Mouse (Mus musculus): Measurements from ENCODE around the gene 1700001C02Rik. TPM values are rescaled to one million over a fixed set of nuclear protein-coding genes. Genes with fewer than 3 reads are reported as not detected.

The 1700001C02Rik gene
- polyA plus RNA-seq, 1 experiment from 2014 or later, result 3.3 TPM

- H3K9me3 ChIP-seq (ENCODE audit: control insufficient read depth, low read length), result no peaks in the 10 kb centered on the region
- H3K4me1 ChIP-seq (replicated peaks; ENCODE audit: control insufficient read depth, insufficient read depth, low read length), result no peaks in the 10 kb centered on the region
- no peak overlapping the region for H3K4me3 ChIP-seq (replicated peaks; ENCODE audit: low read length)
- WGBS, result 73% methylated on average over 5 of the region's 5 CpGs
- H3K9ac ChIP-seq, result no peak overlapping the region
- no peak overlapping the region for H3K4me2 ChIP-seq (replicated peaks)
- ATAC-seq (ENCODE audit: low FRiP score) (no peak), DNase-seq (ENCODE audit: low spot score) (no peak)
- no peaks in the 10 kb centered on the region for H3K36me3 ChIP-seq (replicated peaks; ENCODE audit: control insufficient read depth, insufficient read depth)
- H3K27ac ChIP-seq, result no peak overlapping the region
- H3K27me3 ChIP-seq (ENCODE audit: control insufficient read depth, insufficient read depth, low read length), result no peaks in the 10 kb centered on the region
Observed at GRCm38 (mm10) chr5:30527129-30527528, 61.3 kb downstream of the 1700001C02Rik start.

DNA sequence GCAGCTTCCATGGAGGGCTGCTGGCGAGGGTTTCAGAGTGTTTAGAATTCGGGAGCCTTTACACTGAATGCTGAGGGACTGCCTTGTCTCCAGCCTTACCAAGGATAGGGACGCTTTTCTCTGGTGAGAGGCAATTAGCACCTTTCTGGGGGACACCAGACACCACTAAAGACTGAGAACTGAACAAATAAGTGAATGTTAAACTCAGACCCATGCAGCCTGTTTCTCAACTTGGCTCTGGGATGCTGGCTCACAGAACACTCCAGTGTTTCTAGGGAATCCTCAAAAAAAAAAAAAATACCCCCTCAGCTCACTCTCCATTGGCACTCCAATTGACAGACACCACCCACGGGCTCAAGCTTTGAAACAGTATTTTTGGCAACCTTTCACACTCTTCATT lies 63.1 kb downstream of the 1700001C02Rik start:
- no peak overlapping the region for H3K4me3 ChIP-seq (replicated peaks; ENCODE audit: low read length)
- H3K27me3 ChIP-seq (ENCODE audit: control insufficient read depth, insufficient read depth, low read length), result no peaks in the 10 kb centered on the region
- H3K9ac ChIP-seq, result no peak overlapping the region
- H3K4me2 ChIP-seq (replicated peaks), result no peak overlapping the region
- WGBS, result 51% methylated on average over 4 of the region's 4 CpGs
- no peaks in the 10 kb centered on the region for H3K36me3 ChIP-seq (replicated peaks; ENCODE audit: control insufficient read depth, insufficient read depth)
- H3K27ac ChIP-seq, result no peak overlapping the region
- H3K9me3 ChIP-seq (ENCODE audit: control insufficient read depth, low read length), result no peaks in the 10 kb centered on the region
- H3K4me1 ChIP-seq (replicated peaks; ENCODE audit: control insufficient read depth, insufficient read depth, low read length), result no peaks in the 10 kb centered on the region
- ATAC-seq (ENCODE audit: low FRiP score) (no peak), DNase-seq (ENCODE audit: low spot score) (no peak)

Other genes with a start within 250 kb of the 1700001C02Rik start
- 38.0 and 39.7 TPM in 2 replicates for gene Selenoi, start 233.5 kb upstream of the 1700001C02Rik start, polyA plus RNA-seq (2014; fragmentation: Nextera tagmentation; extraction: Ambion mirVana)
- gene Drc1, start 184.7 kb upstream of the 1700001C02Rik start, polyA plus RNA-seq (2014; fragmentation: Nextera tagmentation; extraction: Ambion mirVana), result 5.5 and 6.0 TPM in 2 replicates
- gene Otof, start 4.1 kb upstream of the 1700001C02Rik start, polyA plus RNA-seq (2014; fragmentation: Nextera tagmentation; extraction: Ambion mirVana), result 4.2 and 4.7 TPM in 2 replicates
- not detected in 2 replicates for gene Cib4, start 79.8 kb downstream of the 1700001C02Rik start, polyA plus RNA-seq (2014; fragmentation: Nextera tagmentation; extraction: Ambion mirVana)
- 11.7 and 13.6 TPM in 2 replicates for gene Kcnk3, start 122.1 kb downstream of the 1700001C02Rik start, polyA plus RNA-seq (2014; fragmentation: Nextera tagmentation; extraction: Ambion mirVana)
- gene Slc35f6, start 181.9 kb downstream of the 1700001C02Rik start, polyA plus RNA-seq (2014; fragmentation: Nextera tagmentation; extraction: Ambion mirVana), result 33.3 and 41.0 TPM in 2 replicates
- gene Cenpa, start 200.7 kb downstream of the 1700001C02Rik start, polyA plus RNA-seq (2014; fragmentation: Nextera tagmentation; extraction: Ambion mirVana), result 41.0 and 45.0 TPM in 2 replicates
- gene Dpysl5, start 245.5 kb downstream of the 1700001C02Rik start, polyA plus RNA-seq (2014; fragmentation: Nextera tagmentation; extraction: Ambion mirVana), result 202 and 220 TPM in 2 replicates